Mouse (Mus musculus): Measurements from ENCODE around the gene Il1rl1.
A peak's percentile ranks its signal among the peaks of the same experiment; 100 is the strongest.

Gene Il1rl1

GRCm38 (mm10) chr1:40439504-40439903 lies 10.1 kb downstream of the Il1rl1 start:
- DNase-seq, result no peak

GRCm38 (mm10) chr1:40444800-40445199 lies 15.4 kb downstream of the Il1rl1 start:
- DNase-seq, result no peak

DNA sequence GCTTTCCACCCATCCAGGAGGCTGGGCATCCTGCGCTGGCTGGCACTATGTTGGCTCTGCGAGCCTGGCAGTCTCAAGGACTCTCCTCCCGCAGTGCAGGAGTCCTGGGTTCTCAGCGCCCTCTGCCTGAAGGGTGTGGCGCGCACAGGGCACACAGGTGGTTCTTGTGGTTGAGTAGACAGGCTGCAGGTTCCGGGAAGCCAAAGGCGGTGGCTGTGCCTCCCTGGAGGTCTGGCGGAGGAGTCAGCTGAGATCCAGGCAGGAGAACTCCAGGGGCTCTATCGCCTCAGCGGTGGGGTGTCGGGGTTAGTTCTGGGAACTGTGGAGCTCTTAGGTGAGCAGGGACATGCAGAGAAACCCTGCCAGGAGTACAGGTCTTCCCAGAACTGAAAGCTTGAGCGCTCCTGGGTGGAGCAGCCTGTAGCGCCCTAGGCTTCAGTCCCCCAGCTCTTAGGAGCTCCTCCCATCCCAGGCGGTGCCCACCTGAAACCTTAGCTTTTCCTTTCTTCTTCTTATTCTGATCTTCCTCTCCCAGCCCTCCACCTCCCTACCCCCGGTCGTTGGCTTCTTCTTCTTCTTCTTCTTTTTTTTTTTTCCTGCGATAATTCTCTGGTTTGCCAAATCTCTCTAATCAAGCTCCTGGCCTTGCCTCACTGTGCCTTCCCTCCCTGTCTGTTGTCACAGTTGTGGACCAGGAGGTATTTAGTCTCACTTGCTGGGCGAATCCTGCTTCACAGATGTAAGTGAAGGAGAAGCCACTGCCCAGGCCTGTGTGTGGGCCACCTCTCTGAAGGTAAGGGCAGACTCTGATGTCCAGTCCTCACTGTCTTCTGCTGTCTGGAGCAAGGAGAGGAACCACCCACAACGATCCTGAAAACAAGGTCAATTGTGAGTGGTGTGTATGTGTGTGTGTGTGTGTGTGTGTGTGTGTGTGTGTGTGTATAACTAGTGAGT lies 36.4 kb downstream of the Il1rl1 start, which contains the start of gene Il18r1:
Gene Il18r1, plus strand, starts transcription at position 76 of the 954 bp plus-strand sequence.
- peak; percentile 88 for DNase-seq

DNA sequence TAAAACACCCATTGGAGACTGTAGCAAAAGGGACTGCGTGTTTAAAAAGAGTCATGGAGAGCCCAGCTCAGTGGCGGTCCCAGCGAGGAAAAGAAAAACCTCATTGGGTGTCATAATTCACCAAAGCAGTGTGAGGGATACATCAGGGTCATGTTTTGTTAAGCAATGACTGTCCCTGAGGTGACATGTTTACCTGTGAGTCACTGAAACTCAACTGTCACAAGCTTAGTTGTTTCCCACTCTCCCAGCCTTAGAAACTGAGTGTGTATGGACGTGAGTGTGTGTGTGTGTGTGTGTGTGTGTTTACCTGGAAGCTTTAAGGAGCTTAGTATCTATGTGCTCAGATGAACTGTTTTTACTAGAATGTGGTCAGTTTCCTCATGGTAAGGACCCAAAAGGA lies 37.9 kb downstream of the Il1rl1 start:
- no peak for DNase-seq

GRCm38 (mm10) chr1:40468805-40469204 lies 39.4 kb downstream of the Il1rl1 start:
- peak; percentile 73 for DNase-seq

GRCm38 (mm10) chr1:40469900-40470299 lies 40.5 kb downstream of the Il1rl1 start:
- DNase-seq, result no peak

DNA sequence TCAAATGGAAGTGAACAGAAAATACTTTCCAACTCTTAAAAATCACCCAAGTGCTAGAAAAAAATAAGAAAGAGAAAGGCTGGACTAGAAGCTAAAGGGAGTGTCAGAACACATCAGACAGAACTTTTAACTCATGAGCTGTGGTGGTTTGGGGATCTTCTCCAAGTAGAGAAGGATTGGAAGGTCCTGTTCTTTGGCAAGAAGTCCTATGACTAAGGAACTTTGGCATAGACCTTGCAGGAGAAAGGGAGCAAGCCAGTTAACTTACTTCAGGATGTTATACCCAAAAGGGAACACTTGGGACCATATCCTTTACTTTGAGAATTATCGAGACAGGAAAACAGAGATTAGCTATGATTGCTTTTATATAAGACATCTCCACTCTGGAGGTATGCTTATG lies 43.0 kb downstream of the Il1rl1 start:
- no peak for DNase-seq

GRCm38 (mm10) chr1:40473640-40474039 lies 44.3 kb downstream of the Il1rl1 start:
- peak; percentile 59 for DNase-seq

DNA sequence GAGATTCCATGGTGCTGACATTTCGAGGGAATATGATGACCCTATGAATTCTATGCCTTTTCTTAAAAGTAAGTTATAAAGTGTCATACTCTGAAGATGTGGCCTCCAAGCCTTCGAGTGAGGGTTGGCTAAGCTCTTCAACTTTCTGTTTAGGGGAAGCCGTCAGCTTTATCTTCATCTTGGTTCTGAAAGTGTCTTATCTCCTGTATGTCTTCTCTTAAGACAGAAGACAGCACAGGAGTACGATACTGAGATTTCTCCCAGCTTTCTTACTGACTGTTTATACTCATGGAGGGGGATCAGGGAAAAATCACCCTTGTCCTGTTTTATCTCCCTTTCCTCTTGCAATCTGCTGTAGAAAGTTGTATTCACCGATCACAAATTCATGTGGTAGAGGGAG lies 45.0 kb downstream of the Il1rl1 start:
- DNase-seq, result no peak

GRCm38 (mm10) chr1:40475697-40476096 lies 46.3 kb downstream of the Il1rl1 start:
- peak; percentile 37 for DNase-seq

GRCm38 (mm10) chr1:40476756-40477155 lies 47.4 kb downstream of the Il1rl1 start:
- DNase-seq, result no peak

DNA sequence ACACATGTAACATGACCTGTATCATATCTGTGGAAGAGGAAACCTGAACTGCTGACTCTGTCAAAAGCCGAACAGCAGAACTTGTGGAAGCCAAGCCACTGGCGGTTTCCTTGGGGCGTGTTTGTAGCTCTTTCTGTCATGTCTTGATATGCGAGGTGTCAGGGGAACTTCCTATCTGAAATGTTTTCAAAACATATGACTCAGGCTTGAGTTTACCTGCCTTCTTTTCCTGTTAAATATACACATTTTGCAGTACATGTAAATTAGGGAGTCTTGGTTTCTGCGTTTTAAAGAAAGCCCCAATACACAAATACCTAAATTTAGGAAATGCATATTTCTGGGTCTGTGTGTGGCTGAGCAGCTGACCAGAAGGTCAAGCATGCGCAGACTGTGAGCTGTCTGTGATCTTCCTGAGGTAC lies 50.1 kb downstream of the Il1rl1 start:
- no peak for DNase-seq

GRCm38 (mm10) chr1:40494594-40494993 lies 65.2 kb downstream of the Il1rl1 start:
- DNase-seq, result no peak

- DNase-seq, result peak; percentile 31
Observed at GRCm38 (mm10) chr1:40499708-40500107, 70.3 kb downstream of the Il1rl1 start.

DNA sequence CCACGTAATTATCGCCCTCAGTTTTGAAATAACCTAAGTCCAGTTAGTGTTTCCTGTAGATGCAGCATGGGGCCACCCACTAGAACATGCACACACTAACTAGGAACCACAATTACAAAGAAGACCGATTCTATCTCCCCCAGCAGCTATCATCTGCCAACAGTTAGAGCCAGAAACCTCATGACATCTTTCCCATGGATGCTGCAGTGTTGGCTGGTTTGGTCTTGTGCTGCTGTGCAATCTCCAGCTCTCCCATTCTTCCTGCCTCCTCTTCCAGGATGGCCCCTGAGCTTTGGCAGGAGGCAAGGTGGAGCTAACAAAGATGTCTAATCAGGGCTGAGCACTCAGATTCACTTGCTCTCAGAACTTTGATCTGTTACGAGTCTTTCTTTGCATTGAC lies 71.8 kb downstream of the Il1rl1 start:
- no peak for DNase-seq

DNA sequence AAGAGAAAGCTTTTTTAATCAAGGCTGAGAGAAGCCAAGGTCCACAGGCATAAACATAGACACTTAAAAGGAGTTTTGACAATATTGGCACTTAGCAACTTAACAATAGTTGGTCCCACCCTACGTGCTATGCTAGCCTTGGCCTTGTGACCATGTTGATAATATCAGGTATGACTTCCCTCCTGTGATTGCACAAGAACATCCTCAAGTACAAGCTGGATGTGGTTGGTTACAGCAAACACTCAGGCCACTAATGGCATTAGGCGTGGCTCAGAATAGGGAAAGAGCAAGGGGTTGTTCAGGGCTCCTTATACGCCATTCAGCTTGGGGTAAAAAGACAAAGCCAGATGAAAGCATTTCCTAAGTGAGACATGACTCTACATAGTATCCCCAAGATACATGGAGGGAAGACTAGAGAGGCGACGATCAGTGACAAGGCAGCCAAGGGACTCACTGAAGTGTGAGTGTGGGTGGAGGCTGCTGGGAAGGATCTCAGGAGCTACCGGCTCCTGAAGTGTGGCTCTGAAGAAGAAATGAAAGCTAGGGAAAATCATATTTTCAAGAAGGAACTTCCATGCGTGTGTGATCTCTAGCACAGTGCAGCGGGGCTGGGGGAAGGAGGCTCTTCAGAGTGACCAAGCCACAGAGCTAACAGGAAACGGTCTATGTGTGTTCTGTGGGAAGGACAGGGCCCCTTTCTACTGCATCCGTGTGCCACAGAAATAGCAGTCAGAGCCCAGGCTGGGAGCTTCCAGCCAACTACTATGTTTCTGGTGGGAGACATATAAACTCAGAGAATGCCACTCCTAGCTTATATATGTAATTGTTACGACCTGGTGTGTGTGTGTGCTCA lies 72.4 kb downstream of the Il1rl1 start:
- DNase-seq, result peak; percentile 76

DNA sequence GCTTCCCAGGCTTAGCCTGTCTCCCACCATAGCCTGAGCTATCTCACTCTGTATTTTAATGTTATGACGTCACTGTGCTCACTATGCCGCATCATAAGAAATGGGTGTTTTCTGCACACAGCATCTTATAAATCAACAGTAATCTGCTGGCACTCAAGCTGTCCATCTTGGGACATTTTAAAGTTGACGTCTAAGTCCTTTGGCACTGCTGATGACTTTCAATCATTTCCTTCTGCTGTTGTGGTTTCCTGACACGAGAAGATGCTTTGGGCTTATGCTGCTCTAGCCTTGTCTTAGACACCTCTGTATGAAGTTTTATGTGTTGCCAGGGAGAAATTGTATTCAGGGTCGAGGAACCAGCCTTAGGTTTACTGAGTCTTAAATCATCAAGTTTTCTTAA lies 75.2 kb downstream of the Il1rl1 start:
- no peak for DNase-seq

Data from lung, postnatal 36 days (tissue).